Mouse (Mus musculus): ENCODE measurements at regions not wholly inside any gene's neighbourhood (a gene's known extent, or its start where the extent isn't known, plus 50 kb on each side); places are given as distances from the start of the nearest gene placed in this dataset.

DNA sequence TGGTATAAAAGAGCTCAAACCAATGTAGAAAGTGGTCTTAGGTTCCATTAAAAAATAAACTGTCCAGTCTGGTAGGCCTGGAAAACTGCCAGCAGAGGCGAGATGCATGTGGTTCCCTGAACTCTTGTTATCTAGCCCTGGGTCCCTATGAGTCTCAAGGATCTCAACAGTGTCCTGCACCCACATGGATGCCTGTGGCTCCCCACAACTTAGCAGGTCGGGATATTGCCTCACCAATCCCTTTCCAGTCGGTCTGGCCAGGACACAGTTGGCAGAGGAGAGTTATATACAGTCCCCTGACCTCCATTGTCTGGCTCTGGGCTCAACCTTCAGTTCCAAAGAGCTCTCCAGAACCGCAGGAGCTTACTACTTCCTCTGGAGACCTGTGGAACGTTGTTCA is 456.8 kb upstream of the 4921530L21Rik start:
- DNase-seq = peak in 1 of 2 experiments; percentile 5

DNA sequence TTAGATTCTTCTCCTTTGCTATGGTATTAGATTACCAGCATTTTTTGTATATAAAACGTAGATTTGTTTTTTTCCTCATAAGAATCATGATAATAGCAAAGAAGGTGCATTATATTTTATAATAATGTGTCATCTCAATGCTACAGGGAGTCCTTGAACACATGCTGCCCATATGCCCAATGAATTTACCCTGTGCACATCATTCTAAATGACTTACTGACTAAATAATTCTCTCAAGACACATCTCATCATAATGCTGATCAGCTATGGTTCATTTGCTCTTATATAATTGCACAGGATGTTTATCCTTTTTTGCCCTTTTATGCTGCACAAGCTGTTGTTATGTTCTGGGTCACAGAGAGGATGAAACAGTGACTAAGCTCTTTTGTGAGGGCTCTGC is 446.8 kb upstream of the 4921530L21Rik start:
- DNase-seq = no peak

All from cerebellum, postnatal 14 days (tissue).